Mouse (Mus musculus) urinary bladder, adult 18-20 months (tissue): Measurements from ENCODE around the gene Cxcl5.
A peak's percentile ranks its signal among the peaks of the same experiment; 100 is the strongest.
"Not testable (repeated sequence)": the region's sequence is repeated elsewhere in the genome, so short reads cannot be mapped to it uniquely, and the experiment has no call there.

ENCODE experiments used
- DNase-seq, 2 experiments: peaks; one replicate each; pipeline ENCODE4 v3.0.0; 2022; ENCODE audit warnings: low spot score in 2 of 2, mixed read lengths in 2 of 2

Gene Cxcl5

GRCm38 (mm10) chr5:90785659-90786588 is 26.8 kb downstream of the Cxcl5 start, which contains the start of gene Cxcl3:
Gene Cxcl3 (plus strand): TSS chr5:90786103.
- DNase-seq, result peak; percentile 23 to 40

DNA sequence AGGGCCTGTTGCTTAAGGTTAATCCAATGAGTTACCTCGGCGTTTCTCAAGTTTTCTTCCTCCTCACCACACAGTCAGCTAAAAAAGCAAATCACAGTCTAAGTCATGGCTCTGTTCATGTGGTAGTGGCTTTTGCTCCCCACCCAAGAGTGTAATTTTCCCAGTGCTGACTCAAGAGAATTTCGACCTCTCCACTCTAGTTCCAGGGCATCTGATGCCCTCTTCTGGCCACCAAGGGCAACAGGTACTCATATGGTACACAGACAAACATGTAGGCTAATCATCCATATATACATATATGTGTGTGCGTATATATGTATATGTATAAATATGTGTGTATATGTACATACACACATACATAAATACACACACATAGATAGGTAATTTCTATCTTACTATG is 29.0 kb downstream of the Cxcl5 start:
- no peak for DNase-seq

DNA sequence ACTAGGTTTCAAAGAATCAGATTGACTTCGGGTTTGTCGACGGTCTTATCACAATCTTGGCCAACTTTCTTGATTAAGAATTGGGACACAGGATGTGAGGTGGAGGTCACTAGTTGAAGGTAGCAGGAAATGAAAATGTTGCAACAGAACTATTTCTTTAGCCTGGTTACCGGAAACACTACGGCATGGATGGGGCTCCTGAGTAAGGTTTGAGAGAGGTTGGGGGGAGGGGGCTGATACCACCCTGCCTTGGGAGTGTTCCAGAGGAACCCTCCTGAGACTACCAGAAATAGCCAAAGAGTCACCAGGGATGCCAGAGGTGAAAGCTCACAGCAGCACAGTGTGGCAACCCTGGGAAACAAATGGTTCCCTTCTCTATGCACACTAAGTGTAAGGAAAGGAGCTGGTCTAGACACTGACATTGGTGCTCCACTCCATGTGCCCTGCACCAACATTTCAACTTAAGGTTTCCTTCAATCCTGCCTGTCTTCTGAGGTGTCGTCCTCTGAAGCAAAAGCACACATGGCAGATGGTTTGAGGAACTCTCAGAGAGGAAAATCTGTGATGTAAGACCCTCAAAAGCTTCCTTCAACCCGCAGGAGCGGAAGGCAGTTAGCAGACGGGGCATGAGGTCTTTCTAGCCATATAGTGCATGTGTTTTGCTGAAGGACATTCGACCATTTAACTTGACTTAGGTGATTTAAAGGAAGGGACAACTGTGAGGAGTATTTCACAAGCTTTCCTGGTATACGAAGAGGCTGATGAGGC is 30.3 kb downstream of the Cxcl5 start:
- no peak for DNase-seq

GRCm38 (mm10) chr5:90790074-90790502 is 30.9 kb downstream of the Cxcl5 start:
- no peak for DNase-seq

GRCm38 (mm10) chr5:90794195-90794625 is 35.0 kb downstream of the Cxcl5 start, which contains the start of gene Cxcl15:
Gene Cxcl15 (plus strand): TSS chr5:90794534.
- no peak for DNase-seq

DNA sequence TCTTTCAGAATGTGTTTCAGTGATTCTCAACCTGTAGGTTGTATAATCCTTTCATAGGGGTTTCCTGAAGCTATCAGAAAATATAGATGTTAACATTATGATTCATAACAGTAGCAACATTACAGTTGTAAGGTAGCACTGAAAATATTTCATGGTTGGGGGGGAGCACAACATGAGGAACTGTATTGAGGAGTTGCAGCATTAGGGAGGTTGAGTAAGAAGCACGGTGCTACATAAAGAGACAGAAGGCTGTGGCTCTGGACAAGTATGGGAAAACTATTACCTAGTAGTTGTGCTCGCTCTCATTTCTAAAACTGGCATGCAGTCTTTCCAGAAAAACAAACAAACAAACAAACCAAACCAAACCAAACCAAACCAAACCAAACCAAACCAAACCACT is 36.2 kb downstream of the Cxcl5 start:
- DNase-seq, result not testable (repeated sequence)

DNA sequence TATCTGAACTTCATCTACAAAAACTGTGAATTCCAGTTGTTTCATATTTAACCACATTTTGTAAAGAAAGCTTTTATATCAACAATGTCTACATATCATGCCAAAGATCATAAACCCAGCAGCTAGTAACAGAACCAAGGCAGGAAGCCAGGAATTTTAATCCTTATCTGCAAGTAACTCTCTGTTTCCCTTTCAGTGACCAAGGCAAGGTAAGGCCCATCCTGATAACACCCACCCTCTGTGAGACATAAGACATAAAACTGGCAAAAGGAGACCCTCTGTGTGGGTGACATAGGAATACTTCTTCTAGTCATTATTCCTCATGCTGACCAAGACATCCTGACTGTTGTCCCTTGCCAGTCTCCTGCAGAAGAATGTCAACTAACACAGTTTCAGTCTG is 45.4 kb downstream of the Cxcl5 start:
- DNase-seq, result no peak

GRCm38 (mm10) chr5:90806050-90806449 is 46.9 kb downstream of the Cxcl5 start:
- no peak for DNase-seq

DNA sequence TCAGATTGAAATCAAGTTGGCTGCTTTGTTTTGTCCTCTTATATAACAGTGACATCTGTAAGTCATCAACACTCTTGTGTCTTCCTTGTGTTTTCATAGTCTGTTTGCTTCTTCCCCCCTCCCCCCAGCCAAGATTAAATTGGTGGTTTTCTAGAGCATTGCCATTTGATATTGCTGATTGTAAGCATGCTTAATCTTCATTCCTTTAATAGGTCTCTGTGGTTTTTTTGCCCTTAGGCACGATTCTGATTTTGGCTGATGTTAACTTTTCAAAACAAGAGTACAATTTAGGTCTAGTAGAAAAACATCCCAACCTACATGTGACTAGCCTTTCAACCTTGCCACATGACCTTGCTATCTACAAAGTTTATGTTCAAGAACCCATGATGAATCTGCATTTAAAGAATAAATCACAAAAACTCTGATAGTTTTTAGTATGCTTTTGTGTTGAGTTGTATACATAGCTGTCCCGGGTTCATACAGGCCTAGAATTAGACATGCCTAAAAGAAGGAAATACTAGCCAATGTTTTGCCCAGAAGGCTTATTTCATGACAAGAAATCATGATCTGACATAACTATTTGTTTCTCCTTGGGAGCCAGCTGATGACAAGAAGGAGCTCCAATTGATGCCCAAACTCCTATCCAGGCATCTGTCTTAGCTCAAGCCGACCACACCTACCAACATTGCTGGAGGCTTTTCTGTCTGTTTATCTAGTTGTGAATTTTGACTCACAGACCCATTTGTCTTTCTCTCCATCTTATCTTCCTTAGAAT is 48.2 kb downstream of the Cxcl5 start:
- no peak for DNase-seq
